ENCODE assay signal across 13 mouse cellular contexts in genomic region chr5:129966448-129966847, GRCm38 (mm10).
"Had no signal": no experiment of that assay in that cellular context is flagged by ENCODE, and none has a peak within 500 bp of the region (broad histone marks: within the 10 kb centered on the region; RNA-seq: fewer than 3 reads in every experiment).

No protein-coding gene starts in this region.

- H3K27ac ChIP-seq: kidney, postnatal 0 days; layer of hippocampus, adult 2 months; limb, embryonic 13.5 days; midbrain, embryonic 13.5 days; neural tube, embryonic 15.5 days; stomach, postnatal 0 days had no signal

- DNase-seq: kidney, adult 9 months; kidney, postnatal 4 days; left cerebral cortex, postnatal 4 days; lung, embryonic 14.5 days; lung, postnatal 10 days; thymus, postnatal 4 days had no signal

- H3K4me3 ChIP-seq: layer of hippocampus, adult 2 months; limb, embryonic 13.5 days; midbrain, embryonic 13.5 days; myocyte; neural tube, embryonic 15.5 days had no signal

- ATAC-seq: midbrain, embryonic 13.5 days had no signal
